Mouse (Mus musculus) kidney, adult 2 months (tissue): ENCODE measurements around the gene Smarca4.

ENCODE experiments used
- CTCF ChIP-seq: fragments of 200-500 bp; conservative IDR thresholded peaks from 2 replicates; pipeline ENCODE4 v1.5.1; 2011; ENCODE audit warnings: low read depth, mild to moderate bottlenecking, control low read depth, low read length, moderate library complexity, mixed read lengths; ENCODE audit not compliant: insufficient read depth, insufficient read length
- POLR2A ChIP-seq: fragments of 200-500 bp; IDR thresholded peaks from one replicate; pipeline ENCODE4 v1.6.1; 2011; ENCODE audit warnings: low read depth, low read length, control low read depth

DNA sequence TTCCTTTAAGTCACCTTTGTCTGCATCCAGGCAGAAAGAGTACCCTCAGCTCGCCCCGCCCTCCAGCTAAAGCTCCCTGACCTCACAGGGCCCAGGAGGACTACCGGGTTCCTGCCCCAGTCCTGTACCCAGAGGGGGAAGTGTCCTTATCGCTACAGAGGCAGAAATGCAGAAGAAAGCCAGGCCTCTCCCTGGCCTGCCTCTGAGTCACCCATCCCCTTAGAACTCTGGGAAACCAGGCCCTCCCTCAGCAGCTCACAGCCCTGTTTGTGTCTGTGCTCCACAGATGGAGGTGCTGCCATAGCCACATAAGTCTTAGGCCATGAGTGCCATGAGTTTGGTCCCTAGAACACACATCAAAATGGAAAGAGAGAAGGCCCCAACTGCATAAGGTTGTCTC is 99.3 kb downstream of the Smarca4 start:
- TF ChIP-seq CTCF (no peak), POLR2A (no peak)
